Mouse (Mus musculus): ENCODE results near the gene Cdk2ap2.

Gene Cdk2ap2

DNA sequence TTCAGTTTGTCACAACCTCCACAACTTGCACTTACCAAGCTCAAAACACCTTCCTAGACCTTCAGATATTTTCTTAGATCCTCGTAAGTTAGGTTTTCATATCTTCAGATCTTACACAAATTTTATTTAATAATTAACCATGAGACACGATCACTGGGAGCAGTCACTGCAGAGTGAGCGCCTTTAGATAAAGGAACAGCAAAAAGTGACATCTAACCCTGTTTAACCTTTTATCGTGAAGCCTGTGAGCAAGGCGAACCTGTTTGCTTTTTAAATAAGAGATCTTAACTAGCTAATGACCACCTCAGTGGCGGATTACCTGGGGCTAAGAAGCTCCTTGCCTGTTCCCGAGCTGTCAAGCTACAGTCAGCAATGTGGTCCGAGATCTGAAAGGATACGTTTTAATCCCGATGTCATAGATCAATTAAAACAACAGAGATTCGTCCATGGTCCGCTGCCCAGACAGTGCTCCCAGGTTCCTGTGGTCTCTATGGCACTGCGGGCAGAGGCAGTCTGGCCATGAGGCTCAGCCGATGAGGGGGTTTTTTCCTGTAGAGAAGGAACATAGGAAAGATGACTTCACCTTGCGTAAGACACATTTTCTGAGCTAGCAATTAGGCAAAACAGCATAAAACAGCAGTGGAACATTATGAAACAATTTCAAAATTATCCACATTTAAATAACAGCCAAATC is 28.1 kb upstream of the Cdk2ap2 start:
- DNase-seq, result no peak

DNA sequence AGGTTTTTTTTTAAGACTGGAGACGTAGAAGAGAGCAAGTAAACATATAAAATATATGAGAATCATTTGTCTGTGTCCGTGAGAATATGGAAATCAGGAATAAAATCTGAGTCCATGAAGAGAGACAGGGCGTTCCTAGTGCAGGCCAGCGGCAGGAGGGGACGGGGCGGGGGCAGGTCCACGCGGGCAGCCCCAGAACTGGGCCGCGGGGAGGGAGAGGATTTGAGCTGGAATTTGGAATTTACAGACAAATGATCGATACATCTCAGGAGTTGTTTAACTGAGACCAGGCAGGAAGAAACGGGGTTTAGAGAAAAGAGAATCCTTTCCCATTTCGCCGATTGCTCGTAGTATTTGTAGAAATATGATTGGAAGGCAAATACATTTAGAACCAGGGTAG is 26.7 kb upstream of the Cdk2ap2 start:
- no peak for DNase-seq

DNA sequence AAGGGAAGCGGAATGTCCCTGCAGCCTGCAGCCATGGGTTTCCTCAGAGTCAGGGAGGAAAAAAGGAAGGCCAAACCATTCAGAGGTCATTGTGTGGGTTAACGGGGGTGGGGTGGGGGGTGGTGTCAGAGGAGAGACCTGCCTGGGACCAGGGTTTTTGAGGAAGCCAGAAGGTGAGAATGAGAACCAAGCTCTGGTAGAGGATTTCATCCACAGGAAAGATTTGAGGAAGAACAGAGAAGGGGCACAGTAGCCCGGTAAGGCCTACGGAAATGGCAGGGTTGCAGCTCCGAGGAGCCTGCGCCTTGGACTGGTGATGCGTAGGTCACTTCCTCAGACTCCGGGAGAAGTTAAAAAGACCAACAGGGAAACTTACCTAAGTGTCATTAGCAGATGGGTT is 26.2 kb upstream of the Cdk2ap2 start:
- DNase-seq, result no peak

DNA sequence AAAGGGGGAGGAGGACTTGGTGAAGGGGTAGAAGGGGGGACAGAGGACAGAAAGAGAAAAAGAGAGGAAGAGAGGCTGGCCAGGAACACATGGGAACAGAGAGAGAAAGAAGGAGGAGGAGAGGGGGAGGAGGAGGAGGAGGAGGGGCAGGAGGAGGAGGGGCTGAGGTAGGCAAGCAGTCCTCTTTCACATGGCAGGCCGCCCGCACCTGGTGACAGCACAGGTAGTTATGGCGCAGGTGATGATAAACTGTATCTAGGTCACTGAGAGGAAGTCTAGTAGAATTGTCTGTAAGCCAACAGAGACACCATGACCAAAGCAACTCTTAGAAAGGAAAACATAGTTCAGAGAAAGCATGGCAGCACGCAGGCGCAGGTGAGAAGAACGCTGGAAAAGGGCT is 25.6 kb upstream of the Cdk2ap2 start:
- no peak for DNase-seq

DNA sequence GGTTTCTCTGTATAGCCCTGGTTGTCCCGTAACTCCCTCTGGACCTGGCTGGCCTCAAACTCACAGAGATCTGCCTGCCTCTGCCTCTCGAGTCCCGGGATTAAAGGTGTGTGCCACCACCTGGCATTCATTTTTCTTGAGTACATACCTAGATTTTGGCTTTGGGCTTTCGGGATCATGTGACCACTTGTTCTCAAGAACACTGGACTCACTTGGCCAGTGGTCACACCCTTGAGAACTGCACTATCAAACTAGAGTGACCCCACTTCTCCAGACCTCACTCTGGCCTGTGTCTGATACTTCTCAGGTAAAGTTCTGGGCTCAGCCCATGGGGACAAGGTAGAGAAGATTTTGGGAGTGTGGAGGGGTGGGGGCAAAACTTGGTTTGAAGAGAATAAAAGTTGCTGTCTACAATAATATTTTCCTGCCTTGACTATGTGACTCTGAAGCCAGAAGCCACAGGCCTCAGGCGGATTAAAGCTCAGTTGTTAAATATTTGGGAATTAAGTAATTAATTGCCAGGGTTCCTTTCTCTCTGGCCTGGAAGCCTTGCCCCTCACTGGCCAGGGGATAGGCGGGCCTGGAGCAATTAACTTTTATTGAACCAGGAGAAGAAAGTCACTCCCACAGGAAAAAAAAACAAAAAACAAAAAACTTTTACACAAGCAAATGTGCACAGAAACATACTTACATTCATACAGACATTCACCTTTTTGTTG is 24.1 kb upstream of the Cdk2ap2 start:
- no peak for DNase-seq

DNA sequence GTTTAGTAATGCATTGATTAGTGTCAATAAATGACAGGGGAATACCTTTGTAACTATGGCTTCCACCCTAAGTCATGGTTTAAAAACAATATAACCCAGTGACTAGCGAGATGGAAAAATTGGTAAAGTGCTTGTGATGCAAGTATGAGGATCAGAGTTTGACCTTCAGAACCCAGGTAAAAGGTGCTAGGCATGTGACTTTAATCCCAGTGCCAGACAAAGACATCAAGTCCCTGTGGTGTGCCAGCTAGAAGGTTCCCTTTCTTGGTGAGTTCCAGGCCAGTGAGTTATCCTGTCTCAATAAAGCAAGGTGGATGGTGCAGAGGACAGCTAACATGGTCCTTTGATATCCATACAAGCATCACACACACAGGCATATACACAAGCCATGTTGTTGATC is 21.5 kb upstream of the Cdk2ap2 start:
- no peak for DNase-seq

DNA sequence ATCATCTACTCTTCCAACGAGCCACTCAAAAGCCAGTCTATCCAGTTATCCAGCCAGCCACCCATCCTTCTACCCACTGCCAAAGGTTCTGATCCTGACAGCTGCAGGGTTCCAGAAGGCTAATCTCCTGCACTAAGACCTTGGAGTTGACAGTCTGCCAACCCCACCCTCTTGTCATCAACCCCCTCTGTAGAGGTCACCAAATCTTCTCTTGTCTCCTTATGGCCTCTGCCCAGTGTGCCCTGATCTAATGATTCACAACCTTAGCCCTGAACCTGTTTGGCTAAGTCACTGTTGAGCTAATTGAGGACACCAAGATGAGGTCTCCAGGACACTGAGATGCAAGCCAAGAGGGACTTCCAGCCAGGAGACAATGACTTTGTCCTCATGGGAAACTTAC is 17.4 kb upstream of the Cdk2ap2 start:
- DNase-seq, result no peak

DNA sequence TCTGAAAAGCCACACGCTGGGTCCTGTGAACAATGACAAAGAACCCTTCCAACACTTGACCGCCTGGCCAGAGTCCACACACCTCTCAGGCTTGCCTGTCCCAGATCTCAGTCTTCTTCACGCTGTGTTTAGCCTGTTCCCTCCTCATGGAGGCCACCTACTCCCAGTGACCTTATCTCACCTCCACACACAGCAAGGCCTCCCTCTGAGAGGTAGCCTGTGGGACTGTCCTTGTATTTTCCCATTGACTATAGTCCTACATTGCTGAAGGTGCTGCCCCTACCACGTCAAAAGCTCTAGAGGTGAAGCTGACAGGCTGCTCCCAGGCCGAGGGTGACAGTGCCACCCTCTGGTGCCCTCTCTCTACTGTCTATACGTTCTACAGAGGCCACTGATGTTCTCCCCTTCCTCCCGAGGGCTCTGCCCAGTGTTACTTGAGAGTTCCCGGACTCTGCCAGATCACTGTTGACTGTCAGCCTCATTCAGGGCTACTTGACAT is 16.4 kb upstream of the Cdk2ap2 start:
- no peak for DNase-seq

DNA sequence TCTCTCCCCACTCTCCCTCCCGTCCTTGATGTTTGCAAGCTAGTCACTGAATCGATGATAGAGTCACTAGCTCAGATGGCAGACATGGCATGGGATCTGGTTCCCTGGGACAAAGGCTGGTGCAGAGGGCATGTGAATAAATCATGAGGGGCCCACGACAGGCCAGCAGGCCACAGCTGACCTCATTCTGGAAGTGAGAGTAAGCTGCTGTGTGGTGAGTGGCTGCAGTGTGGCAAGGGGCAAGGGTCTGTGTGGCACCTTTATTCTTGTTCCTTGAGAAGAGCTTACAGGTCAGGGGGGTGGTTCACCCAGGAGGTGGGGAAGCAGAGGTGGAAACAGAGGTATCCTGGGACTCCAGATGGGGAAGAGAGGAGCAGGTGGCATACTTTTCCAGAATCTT is 15.6 kb upstream of the Cdk2ap2 start, which contains the start of gene Cabp2:
Gene Cabp2, plus strand, starts transcription at position 185 of the 400 bp plus-strand sequence.
- DNase-seq, result no peak

DNA sequence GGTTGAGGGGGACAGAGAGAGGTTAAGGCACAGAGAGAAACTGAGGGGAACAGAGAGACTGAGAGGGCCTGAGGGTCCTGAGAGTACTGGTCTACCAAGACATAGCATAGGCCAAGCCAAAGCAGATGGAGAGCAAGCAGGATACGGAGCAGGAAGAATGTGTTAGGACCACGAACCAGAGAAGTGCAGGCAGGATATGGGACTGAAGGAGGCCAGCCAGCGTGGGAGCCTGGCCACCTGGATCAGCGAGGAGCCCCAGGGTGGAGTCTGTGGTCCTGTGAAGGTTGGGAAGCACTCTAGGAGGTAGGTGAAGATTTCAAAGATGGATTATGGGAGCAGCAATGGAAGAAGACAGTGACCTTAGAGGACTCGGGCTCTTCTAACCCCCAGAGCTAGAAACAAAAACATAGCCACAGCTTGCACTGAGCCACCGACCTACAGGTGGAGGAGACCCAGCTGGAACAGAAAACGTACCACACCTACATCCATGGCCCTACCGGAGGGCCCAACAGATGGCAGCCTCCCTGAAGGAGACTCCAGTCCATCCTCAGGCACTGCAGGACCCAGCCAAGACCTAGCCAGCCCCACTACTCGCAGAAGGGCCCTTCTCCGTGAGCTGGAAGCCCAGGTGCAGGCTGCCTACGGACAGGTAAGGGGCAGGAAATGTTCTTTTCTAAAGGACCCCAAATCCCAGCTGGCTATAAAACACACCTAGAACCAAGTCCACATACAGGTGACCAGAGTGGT is 14.6 kb upstream of the Cdk2ap2 start:
- no peak for DNase-seq

DNA sequence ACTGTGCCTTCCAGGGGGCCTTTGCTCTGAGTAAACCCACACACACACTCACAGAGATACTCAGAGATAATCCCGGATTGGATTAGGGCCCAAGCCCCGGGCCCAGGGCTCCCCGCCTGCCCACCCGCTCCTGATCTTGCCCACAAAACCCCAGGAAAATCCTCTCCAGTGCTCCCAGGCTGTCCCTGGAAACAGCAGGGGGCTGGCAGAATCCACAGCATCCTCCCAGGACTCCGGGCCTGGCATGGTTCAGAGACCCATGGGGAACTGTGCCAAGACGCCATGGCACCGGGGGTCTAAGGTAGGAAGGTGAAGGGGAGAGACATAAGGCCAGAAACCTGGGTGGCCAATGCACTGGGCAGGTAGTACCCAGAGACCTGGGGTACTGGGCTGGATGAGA is 13.7 kb upstream of the Cdk2ap2 start:
- DNase-seq, result no peak

DNA sequence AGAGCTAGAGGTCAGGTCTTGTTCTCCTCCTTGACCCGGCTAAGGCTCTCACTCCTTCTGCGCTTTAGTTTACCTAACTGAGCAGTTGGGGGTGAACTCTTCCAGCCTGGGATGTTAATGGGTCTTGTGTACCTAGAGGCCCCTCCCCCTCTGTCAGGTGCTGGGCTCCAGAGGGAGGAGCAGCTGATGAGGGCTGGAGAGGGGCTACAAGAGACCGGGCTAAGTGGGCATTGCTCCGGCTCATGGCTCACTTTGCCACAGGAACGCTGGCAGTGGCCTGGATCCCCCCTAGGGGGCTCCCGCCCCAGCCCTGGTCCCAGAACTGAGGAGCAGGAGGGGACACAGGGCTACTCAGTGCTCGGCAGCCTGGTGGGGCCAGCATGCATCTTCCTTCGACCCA is 13.2 kb upstream of the Cdk2ap2 start:
- no peak for DNase-seq

DNA sequence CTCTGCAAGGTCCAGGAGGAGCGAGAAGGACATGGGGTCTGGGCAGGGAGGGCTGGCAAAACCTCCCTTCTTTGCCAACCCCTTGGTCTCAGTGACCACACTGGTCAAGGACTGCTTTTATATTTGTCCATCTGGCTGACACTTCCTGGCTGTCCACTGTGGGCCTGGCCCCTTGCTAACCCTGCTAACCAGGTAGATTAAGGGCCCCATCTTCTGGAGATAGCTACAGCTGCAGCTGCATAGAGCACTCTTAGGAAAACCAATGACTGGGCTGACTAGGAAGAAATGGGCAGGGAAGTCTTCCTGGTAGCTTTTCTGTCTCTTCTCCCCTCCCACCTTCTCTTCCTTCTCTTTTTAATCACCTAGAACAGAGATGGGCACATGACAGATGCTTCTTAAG is 12.0 kb upstream of the Cdk2ap2 start:
- no peak for DNase-seq

DNA sequence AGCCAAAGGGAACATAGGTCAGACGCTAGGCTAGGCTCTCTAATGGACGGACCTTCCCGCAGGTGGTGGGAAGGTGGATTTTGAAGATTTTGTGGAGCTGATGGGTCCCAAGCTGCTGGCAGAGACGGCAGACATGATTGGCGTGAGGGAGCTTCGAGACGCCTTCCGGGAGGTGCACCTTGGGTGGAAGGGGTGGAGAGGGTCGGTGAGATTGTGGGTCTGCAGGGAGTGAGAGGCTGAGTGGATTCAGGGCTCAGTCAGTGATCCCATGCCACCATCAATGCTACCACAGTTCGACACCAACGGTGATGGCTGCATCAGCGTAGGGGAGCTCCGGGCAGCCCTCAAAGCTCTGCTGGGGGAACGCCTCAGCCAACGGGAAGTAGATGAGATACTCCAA is 10.8 kb upstream of the Cdk2ap2 start:
- DNase-seq, result no peak

DNA sequence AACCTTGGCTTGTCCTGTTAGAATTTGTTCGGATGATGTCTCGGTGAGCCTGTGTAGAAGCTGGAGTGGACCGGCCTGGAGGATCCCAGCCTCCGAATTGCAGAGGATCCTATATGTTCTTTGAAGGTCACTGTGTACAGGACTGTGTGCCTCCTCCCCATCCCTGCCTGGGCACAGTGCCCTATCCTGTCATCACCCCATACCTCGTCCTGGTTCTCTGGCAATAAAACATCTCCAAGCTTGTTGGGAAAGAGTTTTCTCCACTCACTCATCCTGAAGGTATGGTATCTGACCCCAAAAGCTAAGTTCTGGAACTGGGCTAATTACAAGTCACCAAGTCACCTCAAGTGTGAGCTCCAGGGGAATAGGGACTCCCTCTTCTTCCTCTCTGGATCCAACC is 9.9 kb upstream of the Cdk2ap2 start:
- DNase-seq, result no peak

DNA sequence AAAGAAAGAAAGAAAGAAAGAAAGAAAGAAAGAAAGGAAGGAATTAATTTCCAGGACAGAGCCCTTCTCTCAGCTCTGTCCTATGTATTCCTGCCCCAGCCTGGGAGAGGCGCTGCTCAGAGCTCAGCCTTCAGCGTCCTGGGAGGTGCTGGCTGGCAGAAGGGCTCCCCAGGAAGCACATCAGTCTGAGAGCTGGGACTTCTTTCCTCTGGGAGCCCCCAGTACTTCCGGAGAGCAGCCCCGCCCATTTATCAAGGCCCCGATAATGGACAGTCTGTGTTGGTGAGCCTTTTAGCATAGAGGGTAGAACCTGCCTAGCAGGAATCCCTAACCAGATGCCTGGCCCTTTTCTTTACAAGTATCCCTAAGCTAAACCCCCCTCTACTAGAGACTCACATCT is 8.8 kb upstream of the Cdk2ap2 start:
- no peak for DNase-seq

DNA sequence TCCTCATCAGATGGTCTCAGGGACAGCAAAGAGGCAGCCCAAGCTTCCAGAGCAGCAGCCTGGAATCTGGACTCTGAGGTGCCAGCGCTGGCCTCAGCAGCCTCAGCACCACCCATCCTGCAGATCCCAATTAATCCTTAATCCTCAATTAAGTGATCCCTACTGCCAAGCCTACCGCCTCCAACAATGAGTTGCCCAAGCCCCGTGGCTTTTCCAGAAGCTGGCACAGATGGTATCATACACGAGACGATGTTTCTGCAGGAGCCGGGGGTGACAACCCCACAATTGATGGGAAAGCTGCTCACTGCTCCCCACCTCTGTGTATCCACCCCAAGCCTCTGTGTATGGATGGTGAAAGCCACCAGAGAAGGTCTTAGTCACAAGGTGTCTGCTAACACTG is 7.9 kb upstream of the Cdk2ap2 start:
- DNase-seq, result no peak

DNA sequence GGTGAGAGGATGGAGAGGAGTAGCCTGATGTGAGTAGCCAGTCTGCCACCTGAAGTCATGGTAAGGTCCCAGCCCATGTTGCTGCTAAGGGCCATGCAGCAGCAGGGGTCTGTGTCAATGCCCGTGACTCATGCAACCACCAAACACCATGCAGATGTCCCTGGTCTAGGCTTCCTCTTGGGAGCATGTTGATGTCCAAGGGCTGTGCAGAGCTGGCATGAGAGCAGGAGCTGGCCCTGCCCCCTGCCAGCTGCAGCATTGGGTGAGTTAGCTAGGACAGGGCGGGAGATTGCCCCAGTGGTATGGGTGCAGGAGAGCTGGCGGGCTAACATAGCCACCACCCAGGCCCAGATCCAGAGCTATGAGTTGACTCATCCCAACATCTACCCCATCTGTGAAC is 6.5 kb upstream of the Cdk2ap2 start:
- no peak for DNase-seq

DNA sequence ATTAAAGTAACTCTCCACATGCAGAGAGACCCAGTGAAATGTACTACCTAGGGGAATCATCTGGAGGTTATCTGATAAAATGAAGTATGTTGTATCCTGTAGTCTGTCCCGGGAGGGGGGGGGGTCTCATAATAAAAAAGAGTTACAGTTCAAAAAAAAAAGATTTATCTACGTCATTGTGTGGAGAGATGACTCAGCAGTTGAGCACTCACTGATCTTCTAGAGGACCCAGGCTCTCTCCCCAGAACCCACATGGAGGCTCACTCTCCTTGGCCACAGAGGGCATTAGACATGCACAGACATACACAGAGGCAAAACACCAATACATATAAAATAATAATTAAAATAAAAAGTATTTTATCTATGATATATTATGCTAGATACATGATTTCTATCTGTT is 5.6 kb upstream of the Cdk2ap2 start:
- DNase-seq, result no peak

DNA sequence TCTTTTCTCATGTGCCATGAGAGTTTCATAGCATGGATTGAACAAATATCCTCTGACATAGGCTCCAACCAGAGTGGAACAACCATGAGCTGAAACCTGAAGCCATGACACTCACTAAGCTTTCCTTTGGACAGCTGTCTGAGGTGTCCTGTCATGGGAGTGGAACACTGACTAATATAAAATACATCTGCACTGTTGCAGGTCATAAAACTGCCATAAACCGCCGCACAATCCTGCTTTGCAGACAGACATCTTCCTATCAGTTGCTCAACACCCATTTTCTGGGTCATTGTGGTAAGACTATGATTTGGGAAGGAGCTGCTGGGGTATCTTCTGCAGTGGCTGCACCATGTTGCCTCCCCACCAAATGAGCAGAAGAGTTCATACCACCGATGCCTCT is 4.2 kb upstream of the Cdk2ap2 start:
- DNase-seq, result no peak

DNA sequence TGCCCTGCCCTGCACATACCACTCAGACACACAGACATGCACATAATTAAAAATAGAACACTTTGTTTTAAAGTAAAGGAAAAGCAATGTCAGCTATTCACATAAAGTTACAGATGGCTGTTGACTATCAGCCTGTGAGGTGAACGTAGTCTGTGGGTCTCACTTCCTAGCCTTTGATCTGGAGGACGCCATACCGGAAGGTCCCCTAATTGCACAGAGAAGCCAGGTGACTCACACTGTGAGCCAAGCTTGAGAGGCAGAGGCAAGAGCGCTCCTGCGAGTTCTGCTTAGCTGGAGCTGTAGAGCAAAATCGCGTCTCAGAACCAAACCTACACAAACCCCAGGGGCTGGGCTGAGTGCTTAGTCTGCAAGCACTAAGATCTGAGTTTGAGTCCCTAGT is 3.2 kb upstream of the Cdk2ap2 start:
- DNase-seq, result no peak

DNA sequence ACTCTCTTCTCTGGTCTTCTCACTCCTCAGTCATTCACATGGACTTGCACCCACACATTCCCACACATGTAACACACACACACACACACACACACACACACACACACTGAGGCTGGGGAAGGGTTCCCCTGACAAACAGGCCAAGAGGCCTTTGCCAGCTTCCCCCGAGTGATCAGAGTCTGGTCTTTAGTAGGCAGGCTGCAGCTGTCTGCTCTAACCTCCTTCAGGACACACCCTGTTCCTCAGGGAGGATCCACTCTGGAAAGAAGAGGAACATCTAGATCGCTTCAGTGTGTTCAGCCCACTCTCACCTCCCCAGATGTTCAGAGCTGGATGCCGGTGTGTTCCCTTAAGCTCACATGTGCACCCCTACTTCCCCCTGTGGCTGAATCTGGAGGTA is 2.6 kb upstream of the Cdk2ap2 start:
- no peak for DNase-seq

DNA sequence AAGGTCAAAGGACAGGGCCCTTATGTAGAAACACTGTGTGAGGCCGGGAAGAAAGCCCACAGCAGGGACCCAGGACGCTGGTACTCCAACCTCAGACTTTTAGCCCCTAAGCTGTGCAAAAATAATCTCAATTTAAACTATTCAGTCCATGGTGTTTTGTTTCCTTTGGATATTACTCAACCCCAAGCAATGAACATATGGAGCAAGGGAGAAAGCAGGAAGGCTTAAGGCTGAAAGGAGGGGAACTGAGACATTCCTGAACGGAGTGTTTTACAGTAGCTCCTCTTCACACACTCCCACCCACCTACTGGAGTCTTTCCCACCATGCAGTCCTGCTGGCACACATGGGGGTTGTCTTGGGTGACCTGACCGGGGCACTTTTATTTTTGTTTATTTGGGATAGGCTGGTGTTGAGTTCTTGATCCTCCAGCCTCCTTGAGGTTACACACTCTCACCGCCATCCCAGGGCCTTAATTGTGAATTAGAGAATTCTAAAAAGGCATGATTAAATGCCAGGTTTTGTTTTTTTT is 2.1 kb upstream of the Cdk2ap2 start:
- DNase-seq, result no peak

DNA sequence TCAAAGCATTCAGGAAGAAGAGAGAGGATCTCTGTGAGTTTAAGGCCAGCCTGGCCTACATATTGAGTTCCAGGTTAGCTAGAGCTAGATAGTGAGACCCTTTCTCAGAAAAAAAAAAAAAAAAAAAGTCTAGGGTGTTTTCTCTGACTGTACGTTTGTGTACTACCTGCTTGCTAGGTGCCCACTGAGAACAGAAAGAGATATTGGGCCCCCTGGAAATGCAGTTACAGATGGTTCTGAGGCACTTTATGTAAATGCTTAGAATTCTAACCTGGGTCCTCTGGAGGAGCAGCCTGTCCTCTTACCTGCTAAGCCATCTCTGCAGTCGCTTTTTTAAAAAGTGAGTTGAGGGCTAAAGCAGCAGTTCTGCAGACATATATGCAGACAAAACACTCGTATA is 1.2 kb upstream of the Cdk2ap2 start:
- DNase-seq, result no peak
